Mouse (Mus musculus) CD4-positive, CD25-positive, alpha-beta regulatory T cell, adult 4 months (primary cell): ENCODE measurements at regions not wholly inside any gene's neighbourhood (a gene's known extent, or its start where the extent isn't known, plus 50 kb on each side); places are given as distances from the start of the nearest gene placed in this dataset.
"Not testable (repeated sequence)": the region's sequence is repeated elsewhere in the genome, so short reads cannot be mapped to it uniquely, and the experiment has no call there.

Source experiments
- ATAC-seq: one replicate; pipeline ENCODE4 v1.8.0; 2017

- no peak for ATAC-seq
Observed at GRCm38 (mm10) chr13:32444531-32444930, 106.0 kb upstream of the Gmds start.

GRCm38 (mm10) chr13:32442025-32442424 lies 103.5 kb upstream of the Gmds start:
- ATAC-seq: no peak

- ATAC-seq: no peak
Observed at GRCm38 (mm10) chr13:32435136-32435535, 96.6 kb upstream of the Gmds start.

GRCm38 (mm10) chr13:32428482-32428881 lies 89.9 kb upstream of the Gmds start:
- ATAC-seq: no peak

GRCm38 (mm10) chr13:32426906-32427305 lies 88.4 kb upstream of the Gmds start:
- ATAC-seq: no peak

DNA sequence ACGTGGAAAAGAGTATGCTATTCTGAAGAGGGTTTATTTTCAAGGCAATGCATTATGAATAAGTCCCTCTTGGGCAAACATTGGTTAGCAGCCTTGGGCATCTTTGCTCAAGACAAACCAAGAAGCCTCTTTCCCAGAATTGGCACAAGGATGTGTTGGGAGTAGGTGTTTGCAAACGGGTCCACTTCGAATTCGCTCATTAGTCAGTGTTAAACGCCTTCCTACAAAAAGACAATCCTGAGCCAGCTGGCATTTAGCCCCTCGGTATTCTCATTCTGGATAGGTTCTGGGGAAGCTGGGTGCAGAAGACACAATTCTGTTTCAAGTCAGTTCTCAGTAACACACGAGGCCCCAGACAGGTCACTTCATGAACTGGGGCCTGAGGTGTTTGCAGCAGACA lies 87.7 kb upstream of the Gmds start:
- ATAC-seq: no peak

GRCm38 (mm10) chr13:32424543-32424942 lies 86.0 kb upstream of the Gmds start:
- not testable (repeated sequence) for ATAC-seq

- no peak for ATAC-seq
Observed at GRCm38 (mm10) chr13:32422485-32422884, 83.9 kb upstream of the Gmds start.

DNA sequence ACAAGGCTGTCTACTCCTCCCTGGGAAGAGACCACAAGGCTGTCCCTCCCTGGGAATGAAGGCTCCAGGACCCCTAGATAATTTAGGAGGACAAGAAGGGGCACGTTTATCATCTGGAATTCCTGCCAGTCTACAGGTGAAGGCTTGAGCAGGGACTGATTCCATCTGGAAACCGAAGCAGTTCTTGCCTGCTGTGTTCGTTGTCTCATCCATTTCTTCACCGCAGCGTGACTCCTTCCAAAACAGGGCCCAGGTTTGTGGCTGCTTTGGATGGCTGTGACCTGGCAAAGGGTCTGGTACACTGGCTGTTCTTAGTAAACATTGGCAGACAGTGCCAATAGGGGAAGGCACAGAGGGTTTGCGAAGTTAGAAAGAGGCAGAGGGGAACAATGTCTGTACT lies 80.8 kb upstream of the Gmds start:
- no peak for ATAC-seq

DNA sequence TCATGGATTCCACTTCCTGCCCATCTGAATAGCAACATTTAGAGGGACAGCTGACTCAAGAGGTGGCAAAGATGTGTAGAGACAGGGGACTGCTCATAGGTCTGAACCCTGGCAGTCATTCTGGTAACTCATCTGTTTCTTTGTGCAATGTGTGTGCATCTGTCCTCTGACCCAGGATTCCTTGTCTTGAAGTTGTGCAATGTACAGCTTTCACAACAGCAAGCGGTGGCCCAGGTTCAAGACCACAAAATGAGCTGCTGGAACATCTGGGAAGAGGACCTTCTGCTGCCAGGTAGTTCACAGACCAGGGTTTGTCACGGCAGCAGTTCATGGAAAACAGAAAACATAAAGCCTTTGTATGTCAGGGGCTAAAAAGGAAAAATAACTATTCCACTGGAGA lies 80.1 kb upstream of the Gmds start:
- ATAC-seq: no peak

- ATAC-seq: no peak
Observed at GRCm38 (mm10) chr13:32417907-32418306, 79.4 kb upstream of the Gmds start.

- ATAC-seq: peak; percentile 39
Observed at GRCm38 (mm10) chr13:32411287-32411935, 72.9 kb upstream of the Gmds start.

DNA sequence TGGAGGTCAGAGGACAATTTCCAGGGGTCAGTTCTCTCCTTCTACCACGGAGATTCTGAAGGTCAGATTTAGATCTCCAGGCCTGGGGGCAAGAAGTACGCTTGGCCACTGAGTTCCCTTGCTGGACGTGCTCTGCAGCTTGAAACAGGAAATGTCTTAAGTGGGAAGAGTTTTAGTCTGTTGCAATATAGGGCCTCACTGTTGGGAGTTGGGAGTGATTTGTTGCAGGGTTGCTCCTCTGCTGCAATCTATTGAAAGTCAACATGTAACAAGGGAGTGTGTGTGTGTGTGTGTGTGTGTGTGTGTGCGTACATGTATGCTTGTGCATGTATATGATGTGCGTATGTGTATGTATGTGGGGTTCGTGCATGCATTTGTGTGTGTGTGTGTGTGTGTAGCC lies 71.5 kb upstream of the Gmds start:
- no peak for ATAC-seq

- no peak for ATAC-seq
Observed at GRCm38 (mm10) chr13:32398616-32399015, 60.1 kb upstream of the Gmds start.
